Mouse (Mus musculus): ENCODE results near the gene Afg1l. TPM values are rescaled to one million over a fixed set of nuclear protein-coding genes. Genes with fewer than 3 reads are reported as not detected.
A peak's percentile ranks its signal among the peaks of the same experiment; 100 is the strongest.

Afg1l gene
- polyA plus RNA-seq, 1 experiment from 2014 or later, result 5.1 TPM

- no peak for ATAC-seq
- no peak overlapping the region for H3K9ac ChIP-seq (ENCODE audit: low read length)
- no peaks in the 10 kb centered on the region for H3K4me1 ChIP-seq (ENCODE audit: control insufficient read depth, insufficient read depth, low read length)
- H3K9me3 ChIP-seq (replicated peaks; ENCODE audit: control insufficient read depth, low read length), result no peaks in the 10 kb centered on the region
- no peak overlapping the region for H3K27ac ChIP-seq (ENCODE audit: low read depth, low read length)
- 75% methylated on average over 4 of the region's 4 CpGs for WGBS
- no peaks in the 10 kb centered on the region for H3K27me3 ChIP-seq (replicated peaks; ENCODE audit: control insufficient read depth, insufficient read depth, low read length)
- H3K4me2 ChIP-seq (ENCODE audit: low read length), result no peak overlapping the region
- no peaks in the 10 kb centered on the region for H3K36me3 ChIP-seq (ENCODE audit: control insufficient read depth, insufficient read depth, low read length)
- DNase-seq (ENCODE audit: low spot score), result no peak
- no peak overlapping the region for H3K4me3 ChIP-seq (ENCODE audit: low read depth, low read length)
Observed at GRCm38 (mm10) chr10:42300805-42301204, 177.6 kb downstream of the Afg1l start.

DNA sequence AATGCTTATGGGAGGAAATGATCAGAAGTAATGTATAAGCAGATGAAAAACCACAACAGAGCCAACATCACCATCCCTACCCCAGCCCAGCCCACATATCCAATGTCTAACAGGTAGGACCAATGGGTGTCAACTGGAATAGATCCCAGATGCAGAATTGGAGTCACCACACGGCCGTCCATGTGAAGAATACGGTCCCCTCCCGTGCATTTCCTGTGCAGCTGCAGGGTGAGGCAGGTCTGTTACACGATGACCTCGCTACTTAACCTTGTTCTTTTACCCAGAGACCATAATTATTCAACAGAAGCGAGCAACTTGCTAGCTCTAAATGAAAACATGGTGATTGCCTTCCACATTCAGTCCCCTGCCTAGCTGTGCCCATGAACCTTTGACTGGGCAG, 178.4 kb downstream of the Afg1l start:
- Histone ChIP-seq H3K4me1 (ENCODE audit: control insufficient read depth, insufficient read depth, low read length) (no peaks in the 10 kb centered on the region), H3K27me3 (replicated peaks; ENCODE audit: control insufficient read depth, insufficient read depth, low read length) (no peaks in the 10 kb centered on the region), H3K36me3 (ENCODE audit: control insufficient read depth, insufficient read depth, low read length) (no peaks in the 10 kb centered on the region), H3K9ac (ENCODE audit: low read length) (no peak overlapping the region), H3K4me2 (ENCODE audit: low read length) (no peak overlapping the region), H3K27ac (ENCODE audit: low read depth, low read length) (no peak overlapping the region), H3K4me3 (ENCODE audit: low read depth, low read length) (no peak overlapping the region), H3K9me3 (replicated peaks; ENCODE audit: control insufficient read depth, low read length) (no peaks in the 10 kb centered on the region)
- ATAC-seq (no peak), DNase-seq (ENCODE audit: low spot score) (no peak)
- WGBS, result 79% methylated on average over 7 of the region's 7 CpGs

GRCm38 (mm10) chr10:42299426-42299825, 178.9 kb downstream of the Afg1l start:
- Histone ChIP-seq H3K4me2 (ENCODE audit: low read length) (no peak overlapping the region), H3K27me3 (replicated peaks; ENCODE audit: control insufficient read depth, insufficient read depth, low read length) (no peaks in the 10 kb centered on the region), H3K4me3 (ENCODE audit: low read depth, low read length) (no peak overlapping the region), H3K36me3 (ENCODE audit: control insufficient read depth, insufficient read depth, low read length) (no peaks in the 10 kb centered on the region), H3K27ac (ENCODE audit: low read depth, low read length) (no peak overlapping the region), H3K9ac (ENCODE audit: low read length) (no peak overlapping the region), H3K9me3 (replicated peaks; ENCODE audit: control insufficient read depth, low read length) (no peaks in the 10 kb centered on the region), H3K4me1 (ENCODE audit: control insufficient read depth, insufficient read depth, low read length) (no peaks in the 10 kb centered on the region)
- 84% methylated on average over 6 of the region's 6 CpGs for WGBS
- DNase-seq (ENCODE audit: low spot score) (no peak), ATAC-seq (no peak)

DNA sequence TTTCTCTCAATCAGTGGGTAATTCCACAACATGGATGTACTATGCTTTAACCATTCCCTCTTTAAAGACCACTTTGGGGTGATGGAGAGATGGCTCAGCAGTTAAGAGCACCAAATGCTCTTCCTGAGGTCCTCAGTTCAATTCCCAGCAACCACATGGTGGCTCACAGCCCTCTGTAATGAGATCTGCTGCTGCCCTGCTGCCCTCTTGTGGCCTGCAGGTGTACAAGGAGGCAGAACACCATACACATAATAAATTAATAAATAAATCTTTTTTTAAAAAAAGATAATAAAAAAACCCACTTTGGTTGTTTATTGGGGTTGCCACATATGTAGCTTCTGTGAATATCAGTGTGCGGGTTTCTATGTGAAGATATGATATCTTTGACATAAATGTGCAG, 180.4 kb downstream of the Afg1l start:
- no peak for DNase-seq (ENCODE audit: low spot score)
- no peak overlapping the region for H3K4me2 ChIP-seq (ENCODE audit: low read length)
- H3K4me3 ChIP-seq (ENCODE audit: low read depth, low read length), result no peak overlapping the region
- no peak for ATAC-seq
- no peak overlapping the region for H3K27ac ChIP-seq (ENCODE audit: low read depth, low read length)
- H3K4me1 ChIP-seq (ENCODE audit: control insufficient read depth, insufficient read depth, low read length), result no peaks in the 10 kb centered on the region
- WGBS, result 97% methylated on average over 1 of the region's 1 CpGs
- H3K27me3 ChIP-seq (replicated peaks; ENCODE audit: control insufficient read depth, insufficient read depth, low read length), result no peaks in the 10 kb centered on the region
- no peaks in the 10 kb centered on the region for H3K36me3 ChIP-seq (ENCODE audit: control insufficient read depth, insufficient read depth, low read length)
- no peak overlapping the region for H3K9ac ChIP-seq (ENCODE audit: low read length)
- H3K9me3 ChIP-seq (replicated peaks; ENCODE audit: control insufficient read depth, low read length), result no peaks in the 10 kb centered on the region

GRCm38 (mm10) chr10:42297109-42297508, 181.3 kb downstream of the Afg1l start:
- no peak for DNase-seq (ENCODE audit: low spot score)

GRCm38 (mm10) chr10:42296559-42296958, 181.8 kb downstream of the Afg1l start:
- H3K27ac ChIP-seq (ENCODE audit: low read depth, low read length), result no peak overlapping the region
- DNase-seq (ENCODE audit: low spot score), result no peak
- H3K4me2 ChIP-seq (ENCODE audit: low read length), result no peak overlapping the region
- no peaks in the 10 kb centered on the region for H3K36me3 ChIP-seq (ENCODE audit: control insufficient read depth, insufficient read depth, low read length)
- ATAC-seq, result no peak
- no peak overlapping the region for H3K9ac ChIP-seq (ENCODE audit: low read length)
- no peak overlapping the region for H3K4me3 ChIP-seq (ENCODE audit: low read depth, low read length)
- no peaks in the 10 kb centered on the region for H3K4me1 ChIP-seq (ENCODE audit: control insufficient read depth, insufficient read depth, low read length)
- H3K27me3 ChIP-seq (replicated peaks; ENCODE audit: control insufficient read depth, insufficient read depth, low read length), result no peaks in the 10 kb centered on the region
- no peaks in the 10 kb centered on the region for H3K9me3 ChIP-seq (replicated peaks; ENCODE audit: control insufficient read depth, low read length)
- WGBS, result 51% methylated on average over 4 of the region's 4 CpGs

More at GRCm38 (mm10) chr10:42297109-42297508, 181.3 kb downstream of the Afg1l start:
- Histone ChIP-seq H3K9me3 (replicated peaks; ENCODE audit: control insufficient read depth, low read length) (no peaks in the 10 kb centered on the region), H3K9ac (ENCODE audit: low read length) (no peak overlapping the region), H3K36me3 (ENCODE audit: control insufficient read depth, insufficient read depth, low read length) (no peaks in the 10 kb centered on the region), H3K4me2 (ENCODE audit: low read length) (no peak overlapping the region), H3K4me3 (ENCODE audit: low read depth, low read length) (no peak overlapping the region), H3K4me1 (ENCODE audit: control insufficient read depth, insufficient read depth, low read length) (no peaks in the 10 kb centered on the region), H3K27me3 (replicated peaks; ENCODE audit: control insufficient read depth, insufficient read depth, low read length) (no peaks in the 10 kb centered on the region), H3K27ac (ENCODE audit: low read depth, low read length) (no peak overlapping the region)
- 89% methylated on average over 2 of the region's 2 CpGs for WGBS
- no peak for ATAC-seq

DNA sequence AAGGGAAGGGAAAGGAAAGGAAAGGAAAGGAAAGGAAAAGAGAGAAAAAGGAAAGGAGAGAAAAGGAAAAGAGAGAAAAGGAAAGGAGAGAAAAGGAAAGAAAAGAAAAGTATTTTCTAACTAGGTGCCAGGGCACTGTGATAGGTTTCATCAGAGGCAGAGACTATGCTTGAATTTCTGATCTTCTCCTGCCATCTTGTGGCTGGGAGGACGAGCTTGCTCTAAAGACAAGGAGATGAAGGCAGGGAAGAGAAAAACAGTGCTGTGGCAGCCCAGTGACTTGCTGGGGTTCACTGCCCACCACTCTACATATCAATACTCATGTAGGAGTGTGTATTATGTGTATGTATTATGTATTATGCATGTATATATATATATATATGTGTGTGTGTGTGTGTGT, 183.3 kb downstream of the Afg1l start:
- no peaks in the 10 kb centered on the region for H3K27me3 ChIP-seq (replicated peaks; ENCODE audit: control insufficient read depth, insufficient read depth, low read length)
- H3K9me3 ChIP-seq (replicated peaks; ENCODE audit: control insufficient read depth, low read length), result no peaks in the 10 kb centered on the region
- H3K9ac ChIP-seq (ENCODE audit: low read length), result no peak overlapping the region
- no peaks in the 10 kb centered on the region for H3K4me1 ChIP-seq (ENCODE audit: control insufficient read depth, insufficient read depth, low read length)
- no peak overlapping the region for H3K4me2 ChIP-seq (ENCODE audit: low read length)
- H3K4me3 ChIP-seq (ENCODE audit: low read depth, low read length), result no peak overlapping the region
- peak; percentile 60 for ATAC-seq
- DNase-seq (ENCODE audit: low spot score), result peak; percentile 88
- H3K36me3 ChIP-seq (ENCODE audit: control insufficient read depth, insufficient read depth, low read length), result no peaks in the 10 kb centered on the region
- WGBS, result 0% methylated on average over 1 of the region's 1 CpGs
- H3K27ac ChIP-seq (ENCODE audit: low read depth, low read length), result no peak overlapping the region

- Histone ChIP-seq H3K27me3 (replicated peaks; ENCODE audit: control insufficient read depth, insufficient read depth, low read length) (no peaks in the 10 kb centered on the region), H3K4me1 (ENCODE audit: control insufficient read depth, insufficient read depth, low read length) (no peaks in the 10 kb centered on the region), H3K4me3 (ENCODE audit: low read depth, low read length) (no peak overlapping the region), H3K9ac (ENCODE audit: low read length) (no peak overlapping the region), H3K27ac (ENCODE audit: low read depth, low read length) (no peak overlapping the region), H3K9me3 (replicated peaks; ENCODE audit: control insufficient read depth, low read length) (no peaks in the 10 kb centered on the region), H3K4me2 (ENCODE audit: low read length) (no peak overlapping the region), H3K36me3 (ENCODE audit: control insufficient read depth, insufficient read depth, low read length) (no peaks in the 10 kb centered on the region)
- DNase-seq (ENCODE audit: low spot score) (no peak), ATAC-seq (no peak)
- 70% methylated on average over 2 of the region's 2 CpGs for WGBS
Observed at GRCm38 (mm10) chr10:42294392-42294791, 184.0 kb downstream of the Afg1l start.

DNA sequence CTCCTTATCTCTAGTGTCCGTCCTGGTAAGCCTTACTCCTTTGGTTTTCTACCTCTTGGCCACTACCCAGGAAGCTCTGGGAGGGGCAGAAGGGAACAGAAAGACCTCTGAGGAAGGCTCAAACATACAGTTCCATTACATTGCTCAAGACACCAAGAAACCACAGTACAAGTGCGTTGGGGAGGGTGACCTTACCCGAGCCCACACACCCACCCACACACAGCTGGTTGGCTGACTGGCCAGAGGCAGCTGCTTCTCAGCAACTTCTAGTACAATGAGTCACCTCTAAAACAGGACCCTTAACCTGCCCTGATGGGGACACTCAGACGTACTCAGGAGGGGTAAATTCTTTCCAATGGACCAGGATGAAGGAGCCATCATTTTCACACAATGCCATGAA, 184.5 kb downstream of the Afg1l start:
- Histone ChIP-seq H3K9ac (ENCODE audit: low read length) (no peak overlapping the region), H3K4me2 (ENCODE audit: low read length) (no peak overlapping the region), H3K4me1 (ENCODE audit: control insufficient read depth, insufficient read depth, low read length) (no peaks in the 10 kb centered on the region), H3K27me3 (replicated peaks; ENCODE audit: control insufficient read depth, insufficient read depth, low read length) (no peaks in the 10 kb centered on the region), H3K9me3 (replicated peaks; ENCODE audit: control insufficient read depth, low read length) (no peaks in the 10 kb centered on the region), H3K27ac (ENCODE audit: low read depth, low read length) (no peak overlapping the region), H3K36me3 (ENCODE audit: control insufficient read depth, insufficient read depth, low read length) (no peaks in the 10 kb centered on the region), H3K4me3 (ENCODE audit: low read depth, low read length) (no peak overlapping the region)
- 85% methylated on average over 4 of the region's 4 CpGs for WGBS
- ATAC-seq, result no peak
- no peak for DNase-seq (ENCODE audit: low spot score)
